ENCODE assay signal across 8 mouse cellular contexts in the genomic region with DNA sequence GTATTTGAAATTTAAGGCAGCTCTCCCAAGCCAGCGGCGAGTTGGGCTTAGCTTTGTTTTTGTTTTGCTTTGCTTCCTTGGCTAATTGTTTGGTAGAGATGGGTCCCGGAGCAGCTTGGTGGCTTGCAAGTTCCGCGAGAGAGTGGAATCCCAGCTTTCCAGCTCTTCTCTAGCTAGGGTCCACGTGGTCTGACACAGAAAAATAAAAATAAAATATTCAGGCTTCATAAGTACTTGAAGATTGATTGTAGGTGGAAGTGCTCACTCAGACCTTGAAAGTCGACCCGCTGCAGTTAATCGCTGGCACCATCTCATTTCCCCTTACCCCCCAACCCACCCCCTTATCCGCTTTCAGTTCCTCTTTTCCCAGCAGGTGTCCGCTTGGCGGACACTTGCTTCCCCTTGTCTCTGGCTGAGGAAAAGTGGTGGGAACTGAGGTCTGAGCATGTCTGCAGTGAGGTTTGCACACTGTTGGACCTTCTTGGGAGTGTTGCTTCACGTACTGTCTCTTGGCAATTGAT.
DNase-seq lines count a peak whose midpoint lies in the region; ATAC-seq and TF ChIP-seq lines count a peak whose summit lies in the region.

No protein-coding gene starts in this region.

- WGBS in neural tube, embryonic 11.5 days, result 5% methylated on average over 13 of the region's 13 CpGs
- under 1% methylated on average over 13 of the region's 13 CpGs for WGBS in bone marrow, adult 2 months
- 3% methylated on average over 13 of the region's 13 CpGs for WGBS in heart, embryonic 11.5 days (ENCODE audit: insufficient replicate concordance)
- WGBS in kidney, embryonic 15.5 days, result 2% methylated on average over 13 of the region's 13 CpGs
- WGBS in lung, postnatal 0 days, result 1% methylated on average over 13 of the region's 13 CpGs
- WGBS in small intestine, adult 2 months, result 4% methylated on average over 13 of the region's 13 CpGs

- H3K4me2 ChIP-seq in neural tube, embryonic 11.5 days (ENCODE audit: low read depth), result peak overlapping the region; percentile 63
- peak overlapping the region; percentile 73 for H3K4me2 ChIP-seq in heart, embryonic 11.5 days
- H3K4me2 ChIP-seq in kidney, embryonic 15.5 days, result peak overlapping the region; percentile 74
- peak overlapping the region; percentile 68 for H3K4me2 ChIP-seq in lung, postnatal 0 days (replicated peaks; ENCODE audit: low read depth, low read length)

- TF ChIP-seq POLR2A in bone marrow, adult 2 months (IDR thresholded peaks at IDR 0.05; ENCODE audit: borderline replicate concordance, control insufficient read depth, low read depth, low read length), result no peak
- no peak for TF ChIP-seq POLR2A in small intestine, adult 2 months (IDR thresholded peaks at IDR 0.05; ENCODE audit: low read depth, low read length)

- 0 out of 2 replicates have a peak overlapping the region, but pooled peaks have one; percentile 29 for H3K27ac ChIP-seq in neural tube, embryonic 11.5 days (ENCODE audit: low read depth, low read length)
- peak overlapping the region; percentile 94 for H3K27ac ChIP-seq in bone marrow, adult 2 months (ENCODE audit: control insufficient read depth, insufficient read depth, low read depth, low read length, poor library complexity)
- H3K27ac ChIP-seq in heart, embryonic 11.5 days (ENCODE audit: low read depth, low read length), result peak overlapping the region; percentile 60
- H3K27ac ChIP-seq in kidney, embryonic 15.5 days, result peak overlapping the region; percentile 67
- H3K27ac ChIP-seq in lung, postnatal 0 days (ENCODE audit: low read length), result peak overlapping the region; percentile 83
- peak overlapping the region; percentile 66 for H3K27ac ChIP-seq in small intestine, adult 2 months (ENCODE audit: insufficient read depth, low read depth, low read length)

- no peak for TF ChIP-seq CTCF in bone marrow, adult 2 months (IDR thresholded peaks at IDR 0.05; ENCODE audit: control insufficient read depth, insufficient read depth, low read length)
- TF ChIP-seq CTCF in lung, postnatal 0 days (IDR thresholded peaks at IDR 0.05), result peak; percentile 11; the same call in 1 of the 2 replicates
- TF ChIP-seq CTCF in small intestine, adult 2 months (IDR thresholded peaks at IDR 0.05; ENCODE audit: extremely low read depth, insufficient read length, insufficient replicate concordance, low read depth, low read length), result peak; percentile 13; the same call in 1 of the 2 replicates

- no peaks in the 10 kb centered on the region for H3K9me3 ChIP-seq in neural tube, embryonic 11.5 days (ENCODE audit: control insufficient read depth, low read length)
- H3K9me3 ChIP-seq in heart, embryonic 11.5 days (replicated peaks; ENCODE audit: control insufficient read depth, low read length), result no peaks in the 10 kb centered on the region
- H3K9me3 ChIP-seq in kidney, embryonic 15.5 days (replicated peaks), result no peaks in the 10 kb centered on the region
- H3K9me3 ChIP-seq in lung, postnatal 0 days (ENCODE audit: low read length), result no peaks in the 10 kb centered on the region

- ATAC-seq in neural tube, embryonic 11.5 days (ENCODE audit: insufficient read depth, low FRiP score, low TSS enrichment), result peak; percentile 28; the same call in 1 of the 2 replicates
- ATAC-seq in heart, embryonic 11.5 days (replicated peaks; ENCODE audit: insufficient number of reproducible peaks, low FRiP score, low TSS enrichment), result 0 out of 2 replicates have a peak, but pooled peaks have one; percentile 10
- peak; percentile 65 for ATAC-seq in kidney, embryonic 15.5 days (replicated peaks; ENCODE audit: low FRiP score)
- peak; percentile 61 for ATAC-seq in lung, postnatal 0 days

- H3K36me3 ChIP-seq in neural tube, embryonic 11.5 days (ENCODE audit: control insufficient read depth, insufficient read depth, low read length), result no peaks in the 10 kb centered on the region
- no peaks in the 10 kb centered on the region for H3K36me3 ChIP-seq in heart, embryonic 11.5 days (ENCODE audit: control insufficient read depth, insufficient read depth, low read length)
- no peaks in the 10 kb centered on the region for H3K36me3 ChIP-seq in kidney, embryonic 15.5 days
- no peaks in the 10 kb centered on the region for H3K36me3 ChIP-seq in lung, postnatal 0 days (ENCODE audit: insufficient read depth, low read length)
- H3K36me3 ChIP-seq in small intestine, adult 2 months (ENCODE audit: control insufficient read depth, insufficient read depth, low read length), result no peaks in the 10 kb centered on the region

- TF ChIP-seq EP300 in lung, postnatal 0 days (IDR thresholded peaks at IDR 0.05), result peak; percentile 51; the same call in 1 of the 2 replicates

- H3K9ac ChIP-seq in neural tube, embryonic 11.5 days (ENCODE audit: low read length), result peak overlapping the region; percentile 41
- peak overlapping the region; percentile 65 for H3K9ac ChIP-seq in heart, embryonic 11.5 days (ENCODE audit: low read depth, low read length)
- peak overlapping the region; percentile 25; the same call in 1 of the 2 replicates for H3K9ac ChIP-seq in kidney, embryonic 15.5 days
- H3K9ac ChIP-seq in lung, postnatal 0 days (replicated peaks; ENCODE audit: low read depth), result peak overlapping the region; percentile 32; the same call in 1 of the 2 replicates

- peaks cover 3% of the 10 kb centered on the region; the same call in 1 of the 2 replicates for H3K4me1 ChIP-seq in neural tube, embryonic 11.5 days (ENCODE audit: control insufficient read depth, insufficient read depth, low read length)
- H3K4me1 ChIP-seq in bone marrow, adult 2 months (ENCODE audit: control insufficient read depth, insufficient read depth, low read length), result peaks cover 5% of the 10 kb centered on the region; the same call in 1 of the 2 replicates
- H3K4me1 ChIP-seq in heart, embryonic 11.5 days (ENCODE audit: control insufficient read depth, insufficient read depth, low read length), result peaks cover 7% of the 10 kb centered on the region
- peaks cover 33% of the 10 kb centered on the region for H3K4me1 ChIP-seq in kidney, embryonic 15.5 days
- H3K4me1 ChIP-seq in lung, postnatal 0 days (ENCODE audit: insufficient read depth, low read depth, low read length), result no peaks in the 10 kb centered on the region; the same call in 1 of the 2 replicates
- H3K4me1 ChIP-seq in small intestine, adult 2 months (ENCODE audit: control insufficient read depth, insufficient read depth, insufficient read length, low read length), result peaks cover 5% of the 10 kb centered on the region; the same call in 1 of the 2 replicates

- DNase-seq in neural tube, embryonic 11.5 days (ENCODE audit: low spot score), result peak; percentile 46
- DNase-seq in neural tube, embryonic 10.5 days (ENCODE audit: extremely low spot score, low spot score), result no peak
- DNase-seq in lung, postnatal 0 days (ENCODE audit: low spot score), result peak; percentile 62
- DNase-seq in left cerebral cortex, adult 18-20 months (ENCODE audit: low spot score in 2 of 2), result no peak

- H3K4me3 ChIP-seq in neural tube, embryonic 11.5 days (ENCODE audit: low read depth, low read length), result peak overlapping the region; percentile 20
- H3K4me3 ChIP-seq in bone marrow, adult 2 months (replicated peaks; ENCODE audit: control insufficient read depth, low read depth, low read length), result peak overlapping the region; percentile 52
- peak overlapping the region; percentile 29 for H3K4me3 ChIP-seq in heart, embryonic 11.5 days (ENCODE audit: low read depth, low read length)
- H3K4me3 ChIP-seq in kidney, embryonic 15.5 days (replicated peaks), result peak overlapping the region; percentile 41
- H3K4me3 ChIP-seq in lung, postnatal 0 days (ENCODE audit: low read depth, low read length), result peak overlapping the region; percentile 33
- peak overlapping the region; percentile 46 for H3K4me3 ChIP-seq in small intestine, adult 2 months (ENCODE audit: low read depth, low read length)

- no peaks in the 10 kb centered on the region for H3K27me3 ChIP-seq in neural tube, embryonic 11.5 days (ENCODE audit: control insufficient read depth, insufficient read depth, low read length)
- H3K27me3 ChIP-seq in heart, embryonic 11.5 days (ENCODE audit: control insufficient read depth, insufficient read depth, low read length), result no peaks in the 10 kb centered on the region
- H3K27me3 ChIP-seq in kidney, embryonic 15.5 days, result no peaks in the 10 kb centered on the region
- no peaks in the 10 kb centered on the region for H3K27me3 ChIP-seq in lung, postnatal 0 days (replicated peaks; ENCODE audit: insufficient read depth, low read length)
- H3K27me3 ChIP-seq in small intestine, adult 2 months (ENCODE audit: control insufficient read depth, insufficient read depth, low read length), result no peaks in the 10 kb centered on the region

Comparison
In these comparisons a context has a peak if more than half of its experiments do, and no peak if none do; other contexts are left out.
1. DNase-seq: peak in neural tube, embryonic 11.5 days (single experiment) and lung, postnatal 0 days (single experiment); none in neural tube, embryonic 10.5 days (single experiment) and left cerebral cortex, adult 18-20 months (0 of 2).
2. ATAC-seq: peak in every context shown above with its lines; median percentile 65 in kidney, embryonic 15.5 days; 61 in lung, postnatal 0 days; 28 in neural tube, embryonic 11.5 days; 10 in heart, embryonic 11.5 days.
3. H3K27ac ChIP-seq: peak in every context shown above with its lines; median percentile 94 in bone marrow, adult 2 months; 83 in lung, postnatal 0 days; 67 in kidney, embryonic 15.5 days; 66 in small intestine, adult 2 months; 60 in heart, embryonic 11.5 days; 29 in neural tube, embryonic 11.5 days.
4. Peak in every context shown above with its lines, with median percentiles within 50 percentile points of each other: H3K4me2 ChIP-seq, H3K4me3 ChIP-seq and H3K9ac ChIP-seq.